Mouse (Mus musculus) heart, adult 11 months (tissue): ENCODE results near the gene Grwd1.

Experiments
- DNase-seq: peaks from one replicate; pipeline ENCODE4 v3.0.0; 2022

Grwd1 gene

DNA sequence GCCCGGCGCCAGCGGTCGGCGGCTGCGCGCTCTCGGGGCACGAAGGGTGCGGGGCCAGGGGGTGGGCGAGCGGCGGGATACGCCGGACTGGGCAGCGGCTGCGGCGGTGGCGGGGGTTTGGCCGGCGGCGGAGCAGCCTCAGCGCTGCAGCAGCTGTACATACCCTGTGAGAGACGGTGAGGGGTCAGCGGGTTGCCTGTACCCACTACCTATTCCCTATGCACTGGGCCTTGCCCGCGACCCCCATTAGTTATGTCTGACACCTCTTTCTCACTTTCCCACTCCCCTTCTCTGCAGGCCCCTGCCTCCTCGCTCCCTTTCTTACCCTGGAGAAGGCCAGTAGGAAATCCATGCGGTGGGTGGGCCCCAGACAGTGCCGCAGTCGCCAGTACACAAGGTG is 3.2 kb upstream of the Grwd1 start:
- peak; percentile 89 for DNase-seq

DNA sequence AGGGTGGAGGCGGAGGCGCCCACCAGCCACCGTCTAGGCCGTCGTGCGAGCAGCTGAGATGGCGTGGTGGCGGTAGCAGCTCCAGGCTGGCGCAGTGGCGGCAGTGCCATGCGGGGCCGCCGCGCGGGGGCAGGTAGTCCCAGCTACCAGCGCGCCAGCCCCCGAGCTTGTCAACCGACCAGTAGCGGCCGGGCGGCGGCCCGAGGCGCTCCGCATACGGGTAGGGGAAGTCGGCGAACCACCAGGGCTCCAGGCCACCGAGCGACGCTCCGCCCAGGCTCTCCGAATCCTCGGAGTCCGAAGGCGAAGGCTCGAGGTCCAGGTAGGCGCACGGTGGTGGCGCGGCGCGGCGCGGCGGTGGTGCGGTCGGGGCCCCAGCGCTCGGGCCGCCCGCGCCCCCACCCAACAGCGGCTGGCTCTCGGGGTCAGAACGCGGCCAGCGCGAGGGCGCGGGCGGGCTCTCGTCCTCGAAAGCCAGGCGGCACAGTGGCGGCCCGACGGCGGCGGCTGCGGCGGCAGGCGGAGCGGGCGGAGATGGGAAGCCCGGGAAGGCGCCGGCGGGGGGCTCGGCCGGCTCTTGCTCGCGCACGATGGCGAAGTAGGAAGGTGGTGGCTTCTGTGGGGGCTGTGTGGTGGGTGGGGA is 2.5 kb upstream of the Grwd1 start:
- no peak for DNase-seq

DNA sequence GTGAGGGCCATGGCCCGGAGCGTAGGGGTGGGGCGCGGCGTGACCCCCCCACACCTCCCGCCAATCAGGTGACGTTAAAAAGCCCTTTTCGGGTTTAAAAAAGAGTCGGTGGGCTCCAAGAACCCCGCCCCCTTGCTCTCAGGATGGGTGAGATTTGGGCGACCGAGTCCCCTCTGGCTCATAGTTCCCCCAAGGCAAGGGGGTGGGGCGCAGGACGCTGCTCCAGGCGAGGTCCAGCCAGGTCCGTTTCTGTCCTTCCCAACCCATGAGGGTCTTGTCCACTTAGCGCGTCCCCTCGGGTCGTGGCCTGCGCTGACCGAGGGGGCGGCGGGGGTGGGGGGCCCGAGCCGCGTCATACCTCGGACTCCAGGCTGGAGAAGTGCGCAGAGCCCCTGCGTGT is 1.7 kb upstream of the Grwd1 start:
- peak; percentile 89 for DNase-seq

- no peak for DNase-seq
Measured at GRCm38 (mm10) chr7:45831128-45831525, 383 bp upstream of the Grwd1 start.

DNA sequence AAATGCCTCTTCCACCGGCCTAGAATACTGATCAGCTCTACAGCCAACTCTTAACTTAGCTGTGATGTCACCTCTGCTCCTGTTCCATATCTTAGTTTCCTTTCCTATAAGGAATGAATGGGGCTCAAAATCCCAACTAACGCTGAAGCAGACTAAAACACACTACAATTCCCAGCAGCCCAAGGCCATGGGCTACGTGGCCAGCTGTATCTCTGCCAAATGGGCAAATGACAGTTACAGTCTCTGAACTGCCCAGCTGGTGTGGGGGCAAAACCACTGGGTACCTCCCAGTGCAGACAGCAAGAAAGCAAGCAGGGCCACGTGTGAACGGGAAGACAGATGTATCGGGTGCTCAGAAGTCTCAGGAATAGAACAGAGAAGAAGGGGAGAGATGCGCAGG is 4.1 kb downstream of the Grwd1 start:
- DNase-seq = no peak

- peak; percentile 91 for DNase-seq
Measured at GRCm38 (mm10) chr7:45824598-45824997, 6.1 kb downstream of the Grwd1 start, which contains the start of gene Kcnj14. TSS of gene Kcnj14 (minus strand) at chr7:45824782.

GRCm38 (mm10) chr7:45820913-45821312 is 9.8 kb downstream of the Grwd1 start:
- DNase-seq = no peak

DNA sequence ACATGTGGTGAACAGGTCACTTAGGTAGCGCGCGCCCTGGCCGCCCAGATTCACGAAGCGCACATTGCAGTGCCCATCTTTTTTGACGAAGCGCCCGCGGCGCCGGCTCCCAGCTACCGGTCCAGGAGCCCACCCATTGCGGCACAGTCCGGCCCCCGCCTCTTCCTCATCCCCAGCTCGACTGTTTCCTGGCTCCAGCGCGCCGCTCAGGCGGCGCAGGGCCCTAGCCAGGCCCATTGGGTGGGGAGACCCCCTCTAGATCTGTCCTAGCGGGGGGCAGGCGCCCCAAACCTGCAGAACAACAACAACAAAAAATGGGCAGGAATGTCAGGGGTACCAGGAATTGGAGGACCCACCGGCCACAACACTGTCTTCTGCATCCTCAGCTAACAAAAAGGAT is 10.9 kb downstream of the Grwd1 start:
- DNase-seq = peak; percentile 83

- DNase-seq = peak; percentile 84
Measured at GRCm38 (mm10) chr7:45815984-45816351, 14.8 kb downstream of the Grwd1 start.

GRCm38 (mm10) chr7:45815323-45815983 is 15.3 kb downstream of the Grwd1 start:
- DNase-seq = peak; percentile 92

GRCm38 (mm10) chr7:45814841-45815240 is 15.9 kb downstream of the Grwd1 start:
- DNase-seq = no peak

- peak; percentile 100 for DNase-seq
Measured at GRCm38 (mm10) chr7:45813787-45814779, 16.7 kb downstream of the Grwd1 start, which contains the start of gene Cyth2. TSS of gene Cyth2 (minus strand) at chr7:45814581.

GRCm38 (mm10) chr7:45812921-45813320 is 17.8 kb downstream of the Grwd1 start:
- peak; percentile 92 for DNase-seq

DNA sequence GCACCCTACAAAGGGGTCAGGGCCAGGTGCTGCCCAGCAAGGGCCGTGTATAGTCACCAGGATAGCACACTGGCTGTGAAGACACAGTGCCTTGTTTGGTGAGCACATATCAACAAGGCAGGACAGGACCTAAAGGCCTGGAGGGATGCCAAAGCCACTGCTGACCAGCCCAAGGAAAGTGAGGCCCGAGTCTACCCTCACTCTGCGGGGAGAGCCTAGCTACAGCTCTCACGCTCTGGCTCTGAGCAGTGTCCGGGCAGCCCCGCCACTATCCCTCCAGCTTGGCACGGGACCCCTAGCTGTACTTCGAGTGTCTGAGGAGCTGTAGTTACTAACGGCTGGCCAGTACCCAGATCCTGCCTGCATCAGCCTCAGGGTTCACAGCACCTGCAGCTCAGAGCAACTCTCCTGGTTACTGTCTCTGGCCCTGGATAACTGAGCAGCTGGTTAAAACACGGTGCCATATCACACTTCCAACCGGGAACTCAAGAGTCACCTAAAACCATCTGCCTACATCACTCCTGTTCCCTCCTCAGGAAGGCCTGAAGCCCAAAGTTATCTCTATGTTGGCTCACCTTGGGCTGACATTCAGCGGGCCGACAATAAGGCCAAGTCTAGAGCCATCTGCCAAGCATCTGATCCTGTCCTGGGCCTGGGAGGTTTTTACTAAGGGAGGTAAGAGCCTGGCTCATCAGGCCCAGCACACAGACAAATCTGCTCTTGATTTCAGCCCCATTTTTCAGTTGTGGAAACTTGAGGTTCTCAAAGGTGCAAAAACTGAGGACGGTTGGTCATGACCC is 21.3 kb downstream of the Grwd1 start:
- DNase-seq = no peak

GRCm38 (mm10) chr7:45808471-45808870 is 22.3 kb downstream of the Grwd1 start:
- no peak for DNase-seq

GRCm38 (mm10) chr7:45805941-45806340 is 24.8 kb downstream of the Grwd1 start:
- DNase-seq = no peak

DNA sequence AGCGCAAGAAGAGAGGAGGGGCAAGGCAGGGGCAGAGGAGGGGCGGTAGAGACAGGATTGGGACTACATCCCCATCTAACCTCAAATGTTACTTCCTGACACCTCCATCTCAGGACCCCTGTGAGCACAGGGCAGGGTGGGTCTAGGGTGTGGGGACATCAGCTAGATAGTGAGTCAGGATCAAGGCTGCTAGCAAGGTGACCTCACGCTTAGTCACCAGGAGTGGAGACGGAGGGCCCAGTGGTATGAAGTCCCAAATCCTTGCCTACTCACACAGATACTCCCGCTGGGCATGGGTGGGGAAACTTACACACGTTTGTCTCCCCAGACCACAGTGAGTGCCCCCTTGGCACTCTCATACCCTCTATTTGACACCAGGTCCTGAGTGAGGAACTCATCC is 28.2 kb downstream of the Grwd1 start:
- DNase-seq = no peak

- DNase-seq = peak; percentile 98
Measured at GRCm38 (mm10) chr7:45801348-45801747, 29.4 kb downstream of the Grwd1 start.

DNA sequence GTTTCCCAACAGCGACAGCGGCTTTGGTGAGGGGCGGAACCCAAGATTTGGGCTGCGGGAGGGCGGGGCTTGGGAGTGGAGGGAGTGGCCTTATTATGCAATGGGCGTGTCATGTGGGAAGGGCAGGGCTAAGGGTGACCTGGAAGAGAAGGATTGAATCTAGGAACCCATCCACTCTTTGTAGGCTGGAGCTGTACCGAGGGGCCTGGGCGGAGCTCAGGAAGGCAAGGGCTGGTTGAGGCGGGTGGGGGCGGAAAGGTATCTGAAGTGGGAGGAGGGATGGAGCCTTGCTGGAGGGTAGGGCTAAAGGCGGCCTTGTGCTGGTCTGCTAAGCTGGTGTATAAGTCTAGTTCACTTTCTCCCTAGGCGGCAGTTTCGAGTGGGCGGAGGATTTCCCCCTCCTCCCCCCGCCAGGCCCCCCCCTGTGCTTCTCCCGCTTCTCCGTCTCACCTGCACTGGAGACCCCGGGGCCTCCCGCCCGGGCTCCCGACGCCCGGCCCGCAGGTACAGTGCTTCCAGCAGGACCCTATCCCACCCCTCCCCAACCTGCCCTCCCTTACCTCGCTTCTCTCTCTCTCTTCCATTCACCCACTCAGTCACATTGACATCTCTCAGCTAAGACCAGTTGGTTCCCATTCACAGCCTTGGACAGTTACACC is 30.1 kb downstream of the Grwd1 start:
- peak; percentile 94 for DNase-seq

- peak; percentile 85 for DNase-seq
Measured at GRCm38 (mm10) chr7:45800001-45800400, 30.7 kb downstream of the Grwd1 start.

GRCm38 (mm10) chr7:45798931-45799330 is 31.8 kb downstream of the Grwd1 start:
- DNase-seq = no peak

- DNase-seq = peak; percentile 90
Measured at GRCm38 (mm10) chr7:45798511-45798836, 32.3 kb downstream of the Grwd1 start.
